Mouse (Mus musculus): ENCODE data around the gene Elovl2.

GRCm38 (mm10) chr13:41203289-41203688 lies 16.9 kb downstream of the Elovl2 start:
- TF ChIP-seq TAL1 (IDR thresholded peaks at IDR 0.05; ENCODE audit: low read length) (no peak), GATA1 (IDR thresholded peaks at IDR 0.05; ENCODE audit: low read length) (no peak)

Measured in erythroblast, embryonic 14.5 days (primary cell).